Mouse (Mus musculus) lung, adult 18-20 months (tissue): ENCODE measurements around the gene Mrpl36.

ENCODE experiments used
- DNase-seq, 2 experiments: peaks; one replicate each; pipeline ENCODE4 v3.0.0; 2022; ENCODE audit warnings: mixed read lengths in 2 of 2

Mrpl36 gene

DNA sequence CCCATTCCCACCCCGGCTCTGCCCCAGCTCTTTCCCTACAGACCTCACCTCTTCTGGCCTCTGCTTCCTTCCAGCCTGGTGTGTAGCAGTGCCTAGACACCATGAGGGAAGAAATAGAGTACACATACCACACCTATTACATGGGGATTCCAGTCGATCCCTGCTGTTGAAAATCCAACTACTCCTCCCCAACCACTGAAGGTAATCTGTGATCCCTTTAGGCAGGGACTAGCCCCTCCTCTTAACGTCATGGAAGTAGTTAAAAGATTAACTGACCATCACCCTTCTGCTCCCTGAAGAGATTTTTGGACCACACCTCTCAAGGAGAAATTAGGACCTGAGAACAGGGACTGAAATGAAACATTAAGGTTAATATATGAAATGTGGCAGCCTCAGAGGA lies 18.9 kb downstream of the Mrpl36 start:
- no peak for DNase-seq

DNA sequence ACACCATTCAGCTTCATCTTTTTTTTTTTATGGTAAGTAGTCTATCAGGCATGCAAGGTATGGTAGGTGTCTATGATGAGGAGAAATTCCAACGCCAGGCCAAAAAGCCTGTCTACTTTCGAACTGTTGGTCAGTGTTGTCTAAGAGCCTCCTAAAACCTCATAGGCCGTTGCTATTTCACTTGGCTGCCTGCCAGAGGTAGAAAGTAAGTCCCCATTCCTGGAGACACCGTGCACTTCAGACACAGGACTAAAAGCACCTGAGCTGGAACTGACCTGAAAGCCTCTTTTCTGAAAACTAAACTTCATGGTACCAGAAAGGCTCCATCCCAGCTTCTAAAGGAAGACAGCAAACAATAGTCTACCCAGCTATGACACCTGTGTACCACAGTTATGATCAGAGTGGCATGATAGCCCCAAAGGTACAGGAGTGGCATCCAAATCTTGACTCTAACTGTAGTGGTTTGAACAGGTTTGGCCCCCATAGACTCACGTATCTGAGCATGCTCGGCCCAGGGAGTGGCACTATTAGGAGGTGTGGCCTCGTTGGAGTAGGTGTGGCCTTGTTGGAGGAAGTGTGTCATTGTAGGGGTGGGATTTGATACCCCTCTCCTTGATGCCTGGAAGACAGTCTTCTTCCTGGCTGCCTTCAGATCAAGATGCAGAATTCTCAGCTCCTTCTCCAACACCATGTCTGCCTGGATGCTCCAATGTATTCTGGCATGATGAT lies 19.8 kb downstream of the Mrpl36 start:
- no peak for DNase-seq

DNA sequence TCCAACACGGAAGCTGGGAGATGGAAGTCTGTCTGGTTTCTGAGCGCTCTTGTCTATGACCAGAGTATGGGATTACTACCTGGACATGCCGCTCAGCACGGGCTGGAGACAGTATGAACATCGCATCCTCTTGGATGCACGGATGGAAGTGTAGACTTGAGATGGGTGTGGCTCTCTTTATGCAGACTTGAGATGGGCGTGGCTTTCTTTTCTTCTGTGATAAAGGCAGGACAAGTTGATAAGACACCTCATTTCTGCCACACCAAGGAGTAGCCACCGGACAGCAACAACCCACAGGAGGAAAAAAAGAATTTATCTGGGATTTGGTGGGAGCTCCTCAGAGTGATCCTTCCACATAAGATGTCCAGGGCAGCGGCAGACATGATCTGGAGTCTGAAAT lies 22.4 kb downstream of the Mrpl36 start:
- no peak for DNase-seq

DNA sequence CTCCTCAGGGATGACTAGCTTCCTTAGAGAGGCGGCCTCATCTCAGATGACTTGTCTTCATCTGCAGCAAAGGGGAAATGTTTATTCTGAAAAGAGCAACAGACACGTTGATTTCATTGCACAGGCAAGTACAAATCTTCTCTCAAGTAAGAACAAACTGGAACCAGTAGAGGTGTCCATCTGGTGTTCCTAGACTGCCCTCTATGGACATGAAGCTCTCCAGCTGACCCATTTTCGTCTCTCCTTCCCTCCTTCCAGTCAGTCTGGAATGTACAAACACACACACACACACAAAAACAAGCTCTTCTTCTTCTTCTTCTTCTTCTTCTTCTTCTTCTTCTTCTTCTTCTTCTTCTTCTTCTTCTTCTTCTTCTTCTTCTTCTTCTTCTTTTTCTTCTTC lies 23.6 kb downstream of the Mrpl36 start:
- DNase-seq: no peak

DNA sequence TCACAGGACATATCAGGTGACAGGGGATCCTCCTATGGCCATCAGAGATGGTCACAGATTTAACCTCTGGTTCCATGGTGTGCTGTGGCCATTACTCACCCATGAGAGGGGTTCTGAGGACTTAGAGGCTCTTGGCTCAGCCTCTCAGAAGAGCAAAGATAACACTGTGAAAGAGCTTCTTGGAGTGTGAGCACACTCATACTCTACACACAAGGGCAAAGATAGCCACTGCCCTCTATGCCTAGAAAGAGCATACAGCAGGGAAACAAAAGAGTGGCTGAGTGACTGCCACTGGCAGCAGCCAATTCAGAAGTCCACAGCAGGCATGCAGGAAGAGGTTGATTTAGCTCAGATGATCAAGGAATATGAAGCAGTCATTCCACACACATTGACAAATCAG lies 24.2 kb downstream of the Mrpl36 start:
- no peak for DNase-seq

DNA sequence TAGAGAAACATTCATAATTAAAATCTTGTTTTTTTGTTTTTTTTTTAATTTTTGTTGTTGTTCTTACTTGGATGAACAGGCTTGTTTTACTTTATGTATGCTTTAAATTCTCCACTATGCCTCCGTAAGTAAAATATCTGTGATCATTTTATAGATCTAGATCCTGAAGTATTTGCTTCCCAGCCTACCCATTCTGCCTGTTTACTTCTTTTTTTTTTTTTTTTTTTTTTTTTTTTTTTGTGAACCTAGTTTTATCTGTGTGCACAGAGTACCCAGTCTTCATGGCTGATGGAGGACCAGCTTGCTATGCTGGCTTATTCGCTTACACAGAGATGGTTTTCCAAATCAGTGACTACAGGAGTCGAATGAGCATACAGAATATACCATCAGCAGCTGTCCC lies 28.8 kb downstream of the Mrpl36 start:
- DNase-seq: no peak

DNA sequence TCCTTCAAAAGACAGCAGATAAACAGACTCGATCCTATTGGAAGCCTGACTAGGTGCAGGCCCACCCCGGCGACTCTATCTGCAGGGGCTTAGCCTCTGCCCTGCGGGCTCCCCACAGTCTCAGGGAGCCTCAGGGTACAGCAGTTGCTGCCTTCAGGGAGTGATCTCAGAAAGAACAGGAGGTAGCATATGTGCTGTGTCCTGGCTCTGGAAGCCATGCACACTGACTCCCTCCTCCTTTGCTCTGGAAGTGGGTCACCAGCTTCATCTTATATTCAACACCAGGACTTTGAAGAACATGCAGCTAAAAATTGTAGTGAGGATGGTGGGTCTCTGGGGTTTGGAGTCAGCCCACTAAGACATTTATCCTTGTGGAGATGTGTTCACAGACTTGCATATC lies 45.1 kb downstream of the Mrpl36 start:
- DNase-seq: no peak

DNA sequence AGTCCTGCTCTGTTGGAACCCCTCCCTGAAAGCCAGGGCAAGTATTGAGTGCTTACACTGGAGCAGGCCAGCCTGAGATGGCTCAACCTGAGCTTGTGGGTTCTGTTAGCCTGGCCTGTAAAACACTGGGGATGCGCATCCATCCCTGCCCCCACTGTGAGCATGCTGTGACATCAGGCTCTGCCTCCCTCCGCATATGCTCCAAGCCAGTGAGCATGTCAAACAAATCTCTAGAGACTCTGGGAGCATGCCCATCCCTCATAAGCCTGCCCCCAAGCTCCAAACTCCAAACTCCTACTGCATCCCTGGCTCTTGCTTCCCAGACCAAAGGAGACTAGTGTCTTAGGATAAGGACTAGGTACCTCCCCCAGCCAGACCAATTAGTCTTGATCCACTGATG lies 46.3 kb downstream of the Mrpl36 start:
- DNase-seq: no peak

DNA sequence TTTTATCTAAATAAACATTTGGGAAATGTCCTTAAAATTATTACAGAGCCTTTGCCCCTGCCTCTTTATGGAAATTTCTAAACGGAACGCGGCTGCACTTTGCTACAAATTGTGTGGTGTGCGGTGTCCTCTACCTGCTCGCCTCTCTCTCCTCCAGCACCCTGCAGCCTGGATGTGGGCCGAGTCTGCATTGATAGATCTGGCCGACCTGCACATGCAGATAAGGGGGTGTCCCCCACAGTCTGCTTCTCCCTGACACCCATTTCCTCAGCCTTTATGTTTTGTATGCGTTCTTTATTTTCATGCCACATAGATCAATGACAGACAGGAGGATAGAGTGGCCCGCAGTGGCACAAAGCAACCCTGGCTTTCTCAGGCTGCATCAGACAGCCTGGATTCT lies 49.3 kb downstream of the Mrpl36 start:
- no peak for DNase-seq
